Mouse (Mus musculus) hindbrain, embryonic 15.5 days (tissue): Measurements from ENCODE around the gene Sec62. TPM values are rescaled to one million over a fixed set of nuclear protein-coding genes. Genes with fewer than 3 reads are reported as not detected.

Source experiments
- ATAC-seq: fragments of 200-750 bp; cut with Nextera tagmentation; 2 replicates; pipeline ENCODE4 v1.8.0; 2017; ENCODE audit warnings: low read depth, moderate number of reproducible peaks, moderate TSS enrichment; ENCODE audit not compliant: low FRiP score
- H3K27ac ChIP-seq: fragments of 300-500 bp; sonication (generic); replicated peaks from 2 replicates; pipeline ENCODE4 v1.5.1; 2015; ENCODE audit warnings: mild to moderate bottlenecking, inconsistent platforms
- H3K27me3 ChIP-seq: fragments of 300-500 bp; sonication (generic); 2 replicates; pipeline ENCODE4 v1.6.1; 2015; ENCODE audit warnings: control low read depth, inconsistent platforms
- H3K36me3 ChIP-seq: fragments of 300-500 bp; sonication (generic); 2 replicates; pipeline ENCODE4 v1.6.1; 2015; ENCODE audit warnings: control low read depth, inconsistent platforms
- H3K4me1 ChIP-seq: fragments of 300-500 bp; sonication (generic); replicated peaks from 2 replicates; pipeline ENCODE4 v1.6.1; 2015; ENCODE audit warnings: control low read depth, inconsistent platforms
- H3K4me2 ChIP-seq: fragments of 300-500 bp; sonication (generic); 2 replicates; pipeline ENCODE4 v1.6.1; 2015; ENCODE audit warnings: moderate library complexity, mild to moderate bottlenecking, inconsistent platforms
- H3K4me3 ChIP-seq: fragments of 300-500 bp; sonication (generic); 2 replicates; pipeline ENCODE4 v1.5.1; 2015; ENCODE audit warnings: mild to moderate bottlenecking, inconsistent platforms
- H3K9ac ChIP-seq: fragments of 300-500 bp; sonication (generic); 2 replicates; pipeline ENCODE4 v1.6.1; 2015; ENCODE audit warnings: inconsistent platforms
- H3K9me3 ChIP-seq: fragments of 300-500 bp; sonication (generic); 2 replicates; pipeline ENCODE4 v1.6.1; 2016; ENCODE audit warnings: control low read depth, inconsistent platforms
- WGBS: fragments of 180-500 bp; shearing (Covaris S2); methylation state at CpG from one replicate; pipeline ENCODE4 v1.1.7; 2015; 5-methylcytosine and 5-hydroxymethylcytosine counted together
- polyA plus RNA-seq: library from polyadenylated mRNA; unstranded; fragments of >200 nt; fragmentation: Nextera tagmentation; extraction: Ambion mirVana; gene quantifications from 2 replicates; pipeline ENCODE4 v1.2.1, GENCODE M21; 2015

Gene Sec62
- 85.8 and 91.9 TPM in 2 replicates for polyA plus RNA-seq

DNA sequence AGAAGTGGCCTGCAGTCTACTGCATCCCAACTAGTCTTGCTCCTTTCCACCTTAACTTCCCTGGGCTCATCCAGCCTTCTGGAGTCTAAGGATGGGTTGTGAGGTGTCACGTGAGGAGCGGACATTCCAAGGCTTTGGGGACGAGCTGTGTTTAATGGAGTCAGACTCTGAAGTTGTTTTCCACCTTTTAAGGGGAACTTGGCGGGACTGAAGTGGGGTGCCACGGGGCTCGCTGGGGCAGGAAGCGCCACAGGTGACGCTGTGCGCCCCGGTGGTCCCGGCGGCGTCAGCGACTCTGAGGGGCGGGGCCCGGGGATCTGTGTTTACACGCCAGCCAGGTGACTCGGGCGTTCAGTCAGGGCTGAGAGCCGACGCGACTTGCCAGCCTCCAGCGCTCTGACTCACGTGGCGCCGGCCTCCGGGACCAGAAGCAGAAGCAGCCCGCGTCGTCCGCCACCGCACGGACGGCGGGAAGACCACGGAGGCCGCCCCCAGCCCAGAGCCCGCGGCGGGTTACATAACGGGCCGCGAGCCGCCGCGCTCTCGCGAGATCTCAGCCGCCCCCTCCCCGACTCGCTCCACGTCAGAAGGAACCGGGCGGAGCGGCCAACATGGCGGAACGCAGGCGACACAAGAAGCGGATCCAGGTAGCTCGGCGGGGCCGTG, at the start of gene Sec62:
Sec62 (plus strand) TSS at position 139 of the 666 bp plus-strand sequence.
- Histone ChIP-seq H3K4me2 (peak within 1 kb of the TSS; percentile 61), H3K4me3 (peak within 1 kb of the TSS; percentile 100), H3K36me3 (no peaks in the 10 kb centered on the region), H3K27me3 (0 out of 2 replicates have a peak, but pooled peaks cover 2% of the 10 kb centered on the region), H3K4me1 (peaks cover 21% of the 10 kb centered on the region), H3K9ac (peak within 1 kb of the TSS; percentile 100), H3K9me3 (no peaks in the 10 kb centered on the region), H3K27ac (peak within 1 kb of the TSS; percentile 97)
- peak; percentile 98 for ATAC-seq
- under 1% methylated on average over 51 of the region's 62 CpGs for WGBS

- Histone ChIP-seq H3K4me2 (no peak overlapping the region), H3K9ac (no peak overlapping the region), H3K9me3 (0 out of 2 replicates have a peak, but pooled peaks cover 5% of the 10 kb centered on the region), H3K4me1 (no peaks in the 10 kb centered on the region), H3K36me3 (no peaks in the 10 kb centered on the region), H3K27me3 (no peaks in the 10 kb centered on the region), H3K27ac (no peak overlapping the region), H3K4me3 (no peak overlapping the region)
- 93% methylated on average over 7 of the region's 7 CpGs for WGBS
- ATAC-seq, result no peak
These were observed 49.8 kb upstream of the Sec62 start for GRCm38 (mm10) chr3:30742891-30743290.

GRCm38 (mm10) chr3:30746006-30746405, 46.7 kb upstream of the Sec62 start, which contains the start of gene Samd7:
Gene Samd7, plus strand, starts transcription at chr3:30746293.
- WGBS, result 86% methylated on average over 7 of the region's 7 CpGs
- no peak for ATAC-seq
- 0 out of 2 replicates have a peak, but pooled peaks cover 5% of the 10 kb centered on the region for H3K9me3 ChIP-seq

DNA sequence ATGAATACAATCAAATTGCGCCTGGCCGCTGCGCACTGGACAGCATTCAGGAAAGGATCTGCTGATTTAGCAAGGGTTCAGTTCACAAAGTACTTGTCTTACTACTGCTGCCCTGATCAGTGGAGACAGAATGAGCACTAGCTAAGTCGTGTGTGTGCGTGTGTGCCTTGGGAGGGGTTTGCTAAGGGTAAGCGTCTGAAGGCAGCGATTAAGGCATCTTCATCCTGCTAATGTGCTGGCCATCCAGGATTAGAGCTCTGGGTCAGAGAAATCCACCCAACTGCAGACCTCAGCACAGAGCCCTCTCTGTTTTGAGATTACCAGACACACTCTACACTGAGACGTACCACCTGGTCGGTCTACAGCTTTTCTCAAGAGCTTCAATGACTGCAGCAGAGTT, 44.4 kb upstream of the Sec62 start:
- H3K4me3 ChIP-seq, result no peak overlapping the region
- no peak overlapping the region for H3K27ac ChIP-seq
- WGBS, result 93% methylated on average over 9 of the region's 9 CpGs
- no peak overlapping the region for H3K9ac ChIP-seq
- ATAC-seq, result no peak
- H3K9me3 ChIP-seq, result 0 out of 2 replicates have a peak, but pooled peaks cover 5% of the 10 kb centered on the region
- H3K4me2 ChIP-seq, result no peak overlapping the region
- H3K36me3 ChIP-seq, result no peaks in the 10 kb centered on the region
- no peaks in the 10 kb centered on the region for H3K4me1 ChIP-seq
- no peaks in the 10 kb centered on the region for H3K27me3 ChIP-seq

More at GRCm38 (mm10) chr3:30746006-30746405, 46.7 kb upstream of the Sec62 start, which contains the start of gene Samd7:
- Histone ChIP-seq H3K4me3 (no peak within 1 kb of the TSS), H3K9ac (no peak within 1 kb of the TSS), H3K27ac (no peak within 1 kb of the TSS), H3K4me2 (no peak within 1 kb of the TSS), H3K36me3 (no peaks in the 10 kb centered on the region), H3K4me1 (no peaks in the 10 kb centered on the region), H3K27me3 (no peaks in the 10 kb centered on the region)

- no peaks in the 10 kb centered on the region for H3K9me3 ChIP-seq
- WGBS, result 95% methylated on average over 4 of the region's 4 CpGs
- no peaks in the 10 kb centered on the region for H3K4me1 ChIP-seq
- H3K27ac ChIP-seq, result no peak overlapping the region
- no peak overlapping the region for H3K4me3 ChIP-seq
- no peaks in the 10 kb centered on the region for H3K27me3 ChIP-seq
- H3K9ac ChIP-seq, result no peak overlapping the region
- ATAC-seq, result no peak
- no peak overlapping the region for H3K4me2 ChIP-seq
- no peaks in the 10 kb centered on the region for H3K36me3 ChIP-seq
These were observed 38.0 kb upstream of the Sec62 start for GRCm38 (mm10) chr3:30754696-30755095.

DNA sequence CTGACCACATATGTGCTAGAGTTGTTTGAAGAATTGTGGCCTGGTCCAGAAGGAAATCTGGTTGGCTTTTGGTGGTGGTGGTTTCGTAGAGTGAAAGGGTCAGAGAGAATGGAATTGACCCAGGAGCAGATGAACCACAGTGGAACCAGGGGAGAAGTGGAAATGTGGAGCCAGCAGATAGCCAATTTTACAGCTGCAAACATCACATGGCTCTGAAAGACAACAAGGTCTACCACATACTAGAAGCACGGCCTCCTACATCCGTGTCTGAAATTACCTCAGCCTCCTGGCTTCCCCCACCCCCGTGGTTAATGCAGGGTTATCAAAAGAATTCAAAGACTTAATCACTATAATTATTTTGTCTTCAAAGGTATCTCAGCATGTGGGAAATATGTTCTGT, 27.8 kb upstream of the Sec62 start:
- Histone ChIP-seq H3K4me3 (no peak overlapping the region), H3K27me3 (no peaks in the 10 kb centered on the region), H3K9me3 (no peaks in the 10 kb centered on the region), H3K4me1 (no peaks in the 10 kb centered on the region), H3K27ac (no peak overlapping the region), H3K36me3 (no peaks in the 10 kb centered on the region), H3K9ac (no peak overlapping the region), H3K4me2 (no peak overlapping the region)
- WGBS, result 89% methylated on average over 4 of the region's 4 CpGs
- no peak for ATAC-seq

- no peak overlapping the region for H3K27ac ChIP-seq
These were observed 27.2 kb upstream of the Sec62 start for GRCm38 (mm10) chr3:30765311-30766027.

DNA sequence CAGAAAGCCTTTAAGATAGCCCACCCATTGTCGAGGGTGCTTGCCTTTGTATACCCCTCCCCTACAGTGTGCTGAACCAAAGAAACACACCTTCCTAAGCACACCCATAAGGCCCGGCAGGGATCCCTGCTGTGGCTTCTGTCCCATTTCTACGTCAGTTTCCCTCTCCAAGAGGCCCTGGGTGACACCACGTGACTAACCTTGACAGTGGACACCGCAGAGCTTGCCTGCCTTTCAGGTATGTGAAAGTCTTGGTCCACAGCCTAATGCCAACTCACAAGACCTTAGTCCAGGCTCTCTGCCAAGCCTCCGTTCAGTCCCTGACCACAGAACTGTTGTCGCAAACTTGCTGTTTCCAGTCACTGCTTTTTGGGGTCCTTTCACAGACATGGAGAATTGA, 26.5 kb upstream of the Sec62 start:
- no peaks in the 10 kb centered on the region for H3K27me3 ChIP-seq
- no peak overlapping the region for H3K9ac ChIP-seq
- ATAC-seq, result no peak
- no peak overlapping the region for H3K4me3 ChIP-seq
- 82% methylated on average over 7 of the region's 7 CpGs for WGBS
- no peaks in the 10 kb centered on the region for H3K4me1 ChIP-seq
- no peak overlapping the region for H3K4me2 ChIP-seq
- H3K9me3 ChIP-seq, result no peaks in the 10 kb centered on the region
- no peaks in the 10 kb centered on the region for H3K36me3 ChIP-seq
- no peak overlapping the region for H3K27ac ChIP-seq

More at GRCm38 (mm10) chr3:30765311-30766027, 27.2 kb upstream of the Sec62 start:
- no peak overlapping the region for H3K9ac ChIP-seq
- no peak overlapping the region for H3K4me2 ChIP-seq
- no peaks in the 10 kb centered on the region for H3K27me3 ChIP-seq
- no peak overlapping the region for H3K4me3 ChIP-seq
- no peaks in the 10 kb centered on the region for H3K36me3 ChIP-seq
- no peaks in the 10 kb centered on the region for H3K9me3 ChIP-seq
- ATAC-seq, result no peak
- whole genome bisulfite sequencing, result 84% methylated on average over 10 of the region's 10 CpGs
- H3K4me1 ChIP-seq, result no peaks in the 10 kb centered on the region

GRCm38 (mm10) chr3:30767271-30767670, 25.4 kb upstream of the Sec62 start:
- WGBS, result 91% methylated on average over 6 of the region's 6 CpGs
- H3K4me1 ChIP-seq, result no peaks in the 10 kb centered on the region
- no peak for ATAC-seq

GRCm38 (mm10) chr3:30769755-30770515, 22.7 kb upstream of the Sec62 start:
- Histone ChIP-seq H3K4me3 (no peak overlapping the region), H3K27ac (no peak overlapping the region), H3K9me3 (no peaks in the 10 kb centered on the region), H3K36me3 (no peaks in the 10 kb centered on the region), H3K4me1 (no peaks in the 10 kb centered on the region), H3K4me2 (no peak overlapping the region), H3K27me3 (no peaks in the 10 kb centered on the region), H3K9ac (no peak overlapping the region)
- 71% methylated on average over 10 of the region's 10 CpGs for WGBS
- no peak for ATAC-seq

More at GRCm38 (mm10) chr3:30767271-30767670, 25.4 kb upstream of the Sec62 start:
- Histone ChIP-seq H3K27ac (no peak overlapping the region), H3K9ac (no peak overlapping the region), H3K36me3 (no peaks in the 10 kb centered on the region), H3K4me2 (no peak overlapping the region), H3K27me3 (no peaks in the 10 kb centered on the region), H3K4me3 (no peak overlapping the region), H3K9me3 (no peaks in the 10 kb centered on the region)

DNA sequence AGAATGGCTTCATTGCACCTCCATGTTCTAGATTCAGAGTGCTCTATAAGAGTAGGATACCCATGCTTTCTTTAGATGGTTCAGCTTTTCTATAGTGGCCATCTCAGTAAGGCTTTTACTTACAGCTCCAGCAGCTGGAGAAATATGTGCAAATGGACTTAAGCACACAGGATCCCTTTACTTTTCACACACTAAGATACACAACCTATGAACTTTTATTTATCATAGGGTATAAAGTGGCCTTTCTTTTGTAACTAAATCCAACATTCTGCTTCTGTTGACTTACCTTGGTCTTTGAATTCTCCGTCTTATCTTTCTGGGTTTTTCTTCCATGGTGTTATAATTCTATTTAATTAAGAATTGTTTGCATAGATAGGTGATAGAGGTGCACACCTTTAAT, 21.1 kb upstream of the Sec62 start:
- Histone ChIP-seq H3K36me3 (no peaks in the 10 kb centered on the region), H3K9me3 (no peaks in the 10 kb centered on the region), H3K4me1 (no peaks in the 10 kb centered on the region), H3K4me3 (no peak overlapping the region), H3K9ac (no peak overlapping the region), H3K27me3 (no peaks in the 10 kb centered on the region), H3K27ac (no peak overlapping the region), H3K4me2 (no peak overlapping the region)
- WGBS, result 95% methylated on average over 1 of the region's 1 CpGs
- ATAC-seq, result no peak

DNA sequence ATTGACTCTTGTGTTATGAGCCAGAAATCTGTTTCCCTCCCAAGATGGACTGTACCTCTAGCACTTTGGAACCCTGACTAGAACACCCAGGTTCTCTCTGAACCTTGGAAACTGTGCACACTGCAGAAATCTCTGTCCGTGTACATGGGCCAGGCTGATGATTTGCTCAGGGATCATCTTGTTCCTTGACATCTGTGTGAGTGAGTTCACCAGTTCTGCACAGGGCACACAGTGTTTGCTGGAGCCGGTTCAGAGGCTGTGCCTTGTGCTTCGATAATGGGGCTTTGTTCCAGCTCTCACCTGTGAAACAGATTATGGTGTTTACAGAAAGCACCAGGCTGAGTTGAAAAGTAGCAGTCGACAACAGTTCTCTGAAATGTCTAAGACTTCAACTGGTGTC, 20.0 kb upstream of the Sec62 start:
- Histone ChIP-seq H3K4me1 (no peaks in the 10 kb centered on the region), H3K9me3 (no peaks in the 10 kb centered on the region), H3K4me2 (no peak overlapping the region), H3K9ac (no peak overlapping the region), H3K4me3 (no peak overlapping the region), H3K27me3 (no peaks in the 10 kb centered on the region), H3K27ac (no peak overlapping the region), H3K36me3 (no peaks in the 10 kb centered on the region)
- no peak for ATAC-seq
- WGBS, result 86% methylated on average over 4 of the region's 4 CpGs
